ENCODE assay signal across 18 mouse cellular contexts in genomic region chr11:96482711-96483110, GRCm38 (mm10). TPM values are rescaled to one million over a fixed set of nuclear protein-coding genes. Genes with fewer than 3 reads are reported as not detected.
DNase-seq lines count a peak whose midpoint lies in the region; ATAC-seq and TF ChIP-seq lines count a peak whose summit lies in the region.
"Had no signal": no experiment of that assay in that cellular context is flagged by ENCODE, and none has a peak within 500 bp of the region (broad histone marks: within the 10 kb centered on the region; RNA-seq: fewer than 3 reads in every experiment).

No protein-coding gene starts in this region.

- peak overlapping the region; percentile 46 for H3K27ac ChIP-seq in kidney, embryonic 16.5 days (ENCODE audit: low read length)
- H3K27ac ChIP-seq in limb, embryonic 14.5 days (replicated peaks; ENCODE audit: low read depth, low read length): no peak overlapping the region
- no peak overlapping the region for H3K27ac ChIP-seq in cerebellum, adult 2 months (ENCODE audit: insufficient read depth, low read length)
- H3K27ac ChIP-seq: embryonic facial prominence, embryonic 10.5 days; forebrain, embryonic 13.5 days; heart, embryonic 13.5 days; hindbrain, embryonic 15.5 days had no signal

- peaks cover 10% of the 10 kb centered on the region for H3K4me1 ChIP-seq in kidney, embryonic 16.5 days (ENCODE audit: insufficient read depth, low read length)
- H3K4me1 ChIP-seq in limb, embryonic 14.5 days (ENCODE audit: control insufficient read depth, insufficient read depth, low read length): no peaks in the 10 kb centered on the region
- H3K4me1 ChIP-seq in cerebellum, adult 2 months (ENCODE audit: control insufficient read depth, insufficient read depth, low read length): no peaks in the 10 kb centered on the region
- H3K4me1 ChIP-seq: embryonic facial prominence, embryonic 10.5 days; forebrain, embryonic 13.5 days; heart, embryonic 13.5 days; hindbrain, embryonic 15.5 days had no signal

- H3K27me3 ChIP-seq in kidney, embryonic 16.5 days (ENCODE audit: insufficient read depth, low read length): no peaks in the 10 kb centered on the region
- H3K27me3 ChIP-seq in limb, embryonic 14.5 days (ENCODE audit: control insufficient read depth, insufficient read depth, low read length): no peaks in the 10 kb centered on the region
- H3K27me3 ChIP-seq in cerebellum, adult 2 months (ENCODE audit: control insufficient read depth, insufficient read depth, low read length): no peaks in the 10 kb centered on the region; the same call in 1 of the 2 replicates
- H3K27me3 ChIP-seq: forebrain, embryonic 13.5 days; hindbrain, embryonic 15.5 days had no signal

- TF ChIP-seq CTCF in cerebellum, adult 2 months (IDR thresholded peaks at IDR 0.05; ENCODE audit: borderline replicate concordance, insufficient read depth, low read depth, low read length): no peak

- 15% methylated on average over 3 of the region's 3 CpGs for WGBS in kidney, embryonic 16.5 days
- WGBS in limb, embryonic 14.5 days: 22% methylated on average over 3 of the region's 3 CpGs
- 80% methylated on average over 3 of the region's 3 CpGs for WGBS in cerebellum, adult 2 months

- H3K4me2 ChIP-seq in kidney, embryonic 16.5 days (replicated peaks; ENCODE audit: low read depth, low read length): no peak overlapping the region
- no peak overlapping the region for H3K4me2 ChIP-seq in limb, embryonic 14.5 days (replicated peaks; ENCODE audit: low read depth, low read length, severe bottlenecking)
- H3K4me2 ChIP-seq: forebrain, embryonic 13.5 days; heart, embryonic 13.5 days; hindbrain, embryonic 15.5 days had no signal

- no peak overlapping the region for H3K9ac ChIP-seq in kidney, embryonic 16.5 days (replicated peaks; ENCODE audit: low read length)
- H3K9ac ChIP-seq in limb, embryonic 14.5 days (ENCODE audit: low read depth, low read length, severe bottlenecking): no peak overlapping the region
- H3K9ac ChIP-seq: forebrain, embryonic 13.5 days; forebrain, postnatal 0 days; heart, embryonic 13.5 days; hindbrain, embryonic 15.5 days had no signal

- no peak overlapping the region for H3K4me3 ChIP-seq in kidney, embryonic 16.5 days (ENCODE audit: low read length)
- no peak overlapping the region for H3K4me3 ChIP-seq in limb, embryonic 14.5 days (replicated peaks; ENCODE audit: low read length)
- H3K4me3 ChIP-seq in cerebellum, adult 2 months (replicated peaks; ENCODE audit: insufficient read depth, low read depth, low read length): no peak overlapping the region
- H3K4me3 ChIP-seq: embryonic facial prominence, embryonic 10.5 days; forebrain, embryonic 13.5 days; heart, embryonic 13.5 days; hindbrain, embryonic 15.5 days had no signal

- no peak for DNase-seq in kidney, postnatal 25 days
- peak; percentile 16 for DNase-seq in A20 (ENCODE audit: low read depth, low spot score)
- DNase-seq in embryo, embryonic 11 days: peak; percentile 54
- DNase-seq in limb, embryonic 14.5 days (ENCODE audit: low spot score): peak; percentile 13
- no peak for DNase-seq in cerebellum, adult 2 months
- DNase-seq in lung, postnatal 36 days: no peak
- DNase-seq: adrenal gland, postnatal 14 days; cerebellum, adult 11-12 months; cerebellum, adult 9-11 months; forebrain, postnatal 0 days; gastrocnemius, postnatal 36 days; heart, adult 11 months; heart, postnatal 36 days had no signal

- ATAC-seq in kidney, embryonic 16.5 days (ENCODE audit: low FRiP score, low TSS enrichment): peak; percentile 79
- ATAC-seq in limb, embryonic 14.5 days (ENCODE audit: low FRiP score, low read depth): no peak
- ATAC-seq: forebrain, embryonic 13.5 days; forebrain, postnatal 0 days had no signal

- no peaks in the 10 kb centered on the region for H3K9me3 ChIP-seq in kidney, embryonic 16.5 days (ENCODE audit: low read length)
- H3K9me3 ChIP-seq in limb, embryonic 14.5 days (ENCODE audit: control insufficient read depth, low read length): no peaks in the 10 kb centered on the region
- H3K9me3 ChIP-seq: embryonic facial prominence, embryonic 10.5 days; forebrain, embryonic 13.5 days; heart, embryonic 13.5 days; hindbrain, embryonic 15.5 days had no signal

- no peaks in the 10 kb centered on the region for H3K36me3 ChIP-seq in kidney, embryonic 16.5 days (ENCODE audit: insufficient read depth, low read length)
- H3K36me3 ChIP-seq in limb, embryonic 14.5 days (ENCODE audit: control insufficient read depth, insufficient read depth, low read length): no peaks in the 10 kb centered on the region
- H3K36me3 ChIP-seq: embryonic facial prominence, embryonic 10.5 days; heart, embryonic 13.5 days; hindbrain, embryonic 15.5 days had no signal

- no peak for TF ChIP-seq POLR2A in limb, embryonic 14.5 days (IDR thresholded peaks at IDR 0.05; ENCODE audit: borderline replicate concordance, extremely low read depth, insufficient read depth, insufficient read length)
- TF ChIP-seq POLR2A in cerebellum, adult 2 months (IDR thresholded peaks at IDR 0.05; ENCODE audit: borderline replicate concordance, insufficient read depth, low read length): no peak

RNA-seq across cellular contexts. Expression of gene Skap1, which starts 18.3 kb away (rescaled TPM):
- 10.1 and 12.3 TPM in 2 replicates for polyA plus RNA-seq in kidney, embryonic 16.5 days (2015; fragmentation: Nextera tagmentation; extraction: Ambion mirVana)
- polyA plus RNA-seq in limb, embryonic 14.5 days (2012; rRNA removed): 0.67 and 0.81 TPM in 2 replicates
- 1.9 and 2.1 TPM in 2 replicates for polyA plus RNA-seq in limb, embryonic 14.5 days (2014; fragmentation: Nextera tagmentation; extraction: Ambion mirVana)
- polyA plus RNA-seq in cerebellum, adult 2 months (2012; rRNA removed): 0.98 and 1.5 TPM in 2 replicates

Comparison
In these comparisons a context has a peak if more than half of its experiments do, and no peak if none do; other contexts are left out.
1. DNase-seq: peak in A20 (single experiment), embryo, embryonic 11 days (single experiment) and limb, embryonic 14.5 days (single experiment); none in kidney, postnatal 25 days (0 of 2), cerebellum, adult 2 months (0 of 2) and lung, postnatal 36 days (single experiment).